Mouse (Mus musculus) thymus, adult 18-20 months (tissue): ENCODE measurements around the gene Eaf2.

ENCODE experiments used
- DNase-seq, 2 experiments: peaks; one replicate each; pipeline ENCODE4 v3.0.0; 2022; ENCODE audit warnings: mixed read lengths in 2 of 2

Gene Eaf2

GRCm38 (mm10) chr16:36751979-36752378 lies 122.8 kb downstream of the Eaf2 start:
- DNase-seq = no peak

GRCm38 (mm10) chr16:36747767-36748166 lies 127.0 kb downstream of the Eaf2 start:
- no peak for DNase-seq

- no peak for DNase-seq
Measured at GRCm38 (mm10) chr16:36747068-36747467, 127.7 kb downstream of the Eaf2 start.

GRCm38 (mm10) chr16:36743580-36743979 lies 131.2 kb downstream of the Eaf2 start:
- no peak for DNase-seq
